Mouse (Mus musculus) ES-E14 (cell line): ENCODE data around the gene Prkar2b. TPM values are rescaled to one million over a fixed set of nuclear protein-coding genes. Genes with fewer than 3 reads are reported as not detected.

Source experiments
- DNase-seq: peaks from one replicate; pipeline ENCODE4 v3.0.0-alpha.2; 2013; ENCODE audit warnings: low read depth, low spot score
- H3K27ac ChIP-seq: 2 replicates; pipeline ENCODE4 v1.5.1; 2012; ENCODE audit warnings: low read depth, mild to moderate bottlenecking, low read length, moderate library complexity, mixed read lengths; ENCODE audit not compliant: poor library complexity, insufficient read depth, severe bottlenecking
- H3K36me3 ChIP-seq: 2 replicates; pipeline ENCODE4 v1.6.1; 2012; ENCODE audit warnings: mild to moderate bottlenecking, low read length, moderate library complexity, mixed read lengths; ENCODE audit not compliant: control insufficient read depth, poor library complexity, insufficient read depth, severe bottlenecking
- H3K4me1 ChIP-seq, 2 experiments: fragments of 150-350 bp in 1 of 2; sonication (generic) in 1 of 2; 2 replicates each; pipeline ENCODE4 v1.6.1; 2012; ENCODE audit warnings: low read length in 2 of 2, mild to moderate bottlenecking in 1 of 2, mixed read lengths in 1 of 2; ENCODE audit not compliant: control insufficient read depth in 2 of 2, insufficient read depth in 2 of 2, poor library complexity in 1 of 2
- H3K4me3 ChIP-seq, 2 experiments: fragments of 150-350 bp in 1 of 2; sonication (generic) in 1 of 2; 2 replicates each; pipeline ENCODE4 v1.5.1; 2012; ENCODE audit warnings: low read length in 2 of 2, low read depth in 1 of 2, mild to moderate bottlenecking in 1 of 2, mixed read lengths in 1 of 2; ENCODE audit not compliant: insufficient read depth in 1 of 2, poor library complexity in 1 of 2, severe bottlenecking in 1 of 2
- H3K9ac ChIP-seq: 2 replicates; pipeline ENCODE4 v1.6.1; 2012; ENCODE audit warnings: low read depth, mild to moderate bottlenecking, low read length, mixed read lengths; ENCODE audit not compliant: poor library complexity, insufficient read depth, severe bottlenecking
- H3K9me3 ChIP-seq: fragments of 150-350 bp; sonication (generic); 2 replicates; pipeline ENCODE4 v1.6.1; 2012; ENCODE audit warnings: low read depth, mild to moderate bottlenecking, low read length; ENCODE audit not compliant: control insufficient read depth, insufficient read depth
- CHD2 ChIP-seq: IDR thresholded peaks from 2 replicates; pipeline ENCODE4 v1.6.1; 2014; ENCODE audit warnings: mild to moderate bottlenecking, low read depth, low read length, inconsistent platforms
- HCFC1 ChIP-seq: IDR thresholded peaks from 2 replicates; pipeline ENCODE4 v1.6.1; 2012; ENCODE audit warnings: low read length, inconsistent platforms, borderline replicate concordance; ENCODE audit not compliant: insufficient read depth
- MAFK ChIP-seq: IDR thresholded peaks from 2 replicates; pipeline ENCODE4 v1.6.1; 2014; ENCODE audit warnings: mild to moderate bottlenecking, low read depth, low read length, inconsistent platforms; ENCODE audit not compliant: insufficient read depth
- ZC3H11A ChIP-seq: IDR thresholded peaks from 2 replicates; pipeline ENCODE4 v1.6.1; 2012; ENCODE audit warnings: low read depth, mild to moderate bottlenecking, inconsistent platforms, low read length, borderline replicate concordance
- ZNF384 ChIP-seq: IDR thresholded peaks from 2 replicates; pipeline ENCODE4 v1.6.1; 2012; ENCODE audit warnings: low read depth, low read length, inconsistent platforms
- in situ Hi-C, 2 experiments: fragments of 600-800 bp; cut with MboI; formaldehyde crosslinking; loops; one replicate each; pipeline ENCODE4 v1.15.1; 2025; ENCODE audit warnings: low sequenced_read_pairs in 2 of 2, inconsistent platforms in 1 of 2; ENCODE audit not compliant: unreplicated experiment in 2 of 2
- total RNA-seq: library from RNA; depleted of rRNA; stranded (reverse); fragments of 300-350 nt; gene quantifications from 2 replicates; pipeline ENCODE4 v1.2.3, GENCODE M21; 2012

Gene Prkar2b
- total RNA-seq, 1 experiment: 3.1 TPM

GRCm38 (mm10) chr12:31944405-31944804, 116.7 kb downstream of the Prkar2b start:
- no peaks in the 10 kb centered on the region for H3K9me3 ChIP-seq
- no peak overlapping the region for H3K4me3 ChIP-seq
- in situ Hi-C loops: loop anchor here (25.0 kb wide), 2 partner anchors 432 to 893 kb away; no protein-coding TSS in a partner anchor
- H3K27ac ChIP-seq: no peak overlapping the region
- TF ChIP-seq ZNF384: no peak
- no peak for TF ChIP-seq HCFC1
- no peak for TF ChIP-seq MAFK
- no peak for TF ChIP-seq ZC3H11A
- no peak for TF ChIP-seq CHD2
- H3K4me1 ChIP-seq: peaks cover 0 to 2% of the 10 kb centered on the region in 2 experiments; a peak in 1 of 4 replicates
- H3K9ac ChIP-seq: no peak overlapping the region
- H3K36me3 ChIP-seq: peaks cover 6% of the 10 kb centered on the region
- no peak for DNase-seq

GRCm38 (mm10) chr12:31943020-31943654, 118.0 kb downstream of the Prkar2b start:
- DNase-seq: no peak
- Histone ChIP-seq H3K9ac (no peak overlapping the region), H3K4me3 (no peak overlapping the region), H3K4me1 (peaks cover 0 to 2% of the 10 kb centered on the region in 2 experiments; a peak in 2 of 4 replicates), H3K27ac (no peak overlapping the region), H3K9me3 (no peaks in the 10 kb centered on the region), H3K36me3 (peaks cover 8% of the 10 kb centered on the region)
- TF ChIP-seq HCFC1: no peak
- TF ChIP-seq ZNF384: no peak
- no peak for TF ChIP-seq MAFK
- no peak for TF ChIP-seq CHD2
- no peak for TF ChIP-seq ZC3H11A
- in situ Hi-C loops: loop anchor here (25.0 kb wide), 2 partner anchors 431 to 894 kb away; no protein-coding TSS in a partner anchor

GRCm38 (mm10) chr12:31939026-31939425, 122.1 kb downstream of the Prkar2b start:
- H3K4me1 ChIP-seq: peaks cover 2 to 8% of the 10 kb centered on the region in 2 experiments; a peak in 2 of 4 replicates
- H3K9ac ChIP-seq: no peak overlapping the region
- no peaks in the 10 kb centered on the region for H3K9me3 ChIP-seq
- H3K27ac ChIP-seq: no peak overlapping the region
- no peak for TF ChIP-seq CHD2
- no peak for TF ChIP-seq ZC3H11A
- no peak for TF ChIP-seq MAFK
- no peak for TF ChIP-seq HCFC1
- TF ChIP-seq ZNF384: no peak
- DNase-seq: no peak
- peaks cover 8% of the 10 kb centered on the region for H3K36me3 ChIP-seq
- H3K4me3 ChIP-seq: no peak overlapping the region
- in situ Hi-C loops: loop anchor here (10.0 to 25.0 kb wide), 3 partner anchors 427 to 898 kb away; no protein-coding TSS in a partner anchor

- peaks cover 8% of the 10 kb centered on the region for H3K36me3 ChIP-seq
- peaks cover 2 to 8% of the 10 kb centered on the region in 2 experiments; a peak in 2 of 4 replicates for H3K4me1 ChIP-seq
- H3K27ac ChIP-seq: no peak overlapping the region
- in situ Hi-C loops: loop anchor here (10.0 to 25.0 kb wide), 3 partner anchors 426 to 899 kb away; no protein-coding TSS in a partner anchor
- no peak overlapping the region for H3K4me3 ChIP-seq
- no peak for TF ChIP-seq HCFC1
- TF ChIP-seq CHD2: no peak
- TF ChIP-seq ZNF384: no peak
- TF ChIP-seq MAFK: no peak
- no peak for TF ChIP-seq ZC3H11A
- no peaks in the 10 kb centered on the region for H3K9me3 ChIP-seq
- H3K9ac ChIP-seq: no peak overlapping the region
- no peak for DNase-seq
Observed at GRCm38 (mm10) chr12:31938391-31938997, 122.6 kb downstream of the Prkar2b start.
